Mouse (Mus musculus): ENCODE measurements at regions not wholly inside any gene's neighbourhood (a gene's known extent, or its start where the extent isn't known, plus 50 kb on each side); places are given as distances from the start of the nearest gene placed in this dataset.

- no peak for DNase-seq
Measured at GRCm38 (mm10) chr9:76896347-76896746, 149.2 kb downstream of the Tinag start.

- DNase-seq = no peak
Measured at GRCm38 (mm10) chr9:76881830-76882229, 163.8 kb downstream of the Tinag start.

GRCm38 (mm10) chr9:76876020-76876419 lies 169.6 kb downstream of the Tinag start:
- no peak for DNase-seq

GRCm38 (mm10) chr9:76872418-76872817 lies 173.2 kb downstream of the Tinag start:
- DNase-seq = no peak

- no peak for DNase-seq
Measured at GRCm38 (mm10) chr9:76869635-76870034, 176.0 kb downstream of the Tinag start.

- no peak for DNase-seq
Measured at GRCm38 (mm10) chr9:76868633-76869032, 177.0 kb downstream of the Tinag start.

GRCm38 (mm10) chr9:76822173-76822572 lies 223.4 kb downstream of the Tinag start:
- DNase-seq = no peak

GRCm38 (mm10) chr9:76794951-76795350 lies 228.0 kb upstream of the Fam83b start:
- DNase-seq = no peak

GRCm38 (mm10) chr9:76788654-76789053 lies 221.7 kb upstream of the Fam83b start:
- DNase-seq = peak; percentile 50 to 73
